Mouse (Mus musculus): Measurements from ENCODE around the gene Lmo4.

Gene Lmo4

DNA sequence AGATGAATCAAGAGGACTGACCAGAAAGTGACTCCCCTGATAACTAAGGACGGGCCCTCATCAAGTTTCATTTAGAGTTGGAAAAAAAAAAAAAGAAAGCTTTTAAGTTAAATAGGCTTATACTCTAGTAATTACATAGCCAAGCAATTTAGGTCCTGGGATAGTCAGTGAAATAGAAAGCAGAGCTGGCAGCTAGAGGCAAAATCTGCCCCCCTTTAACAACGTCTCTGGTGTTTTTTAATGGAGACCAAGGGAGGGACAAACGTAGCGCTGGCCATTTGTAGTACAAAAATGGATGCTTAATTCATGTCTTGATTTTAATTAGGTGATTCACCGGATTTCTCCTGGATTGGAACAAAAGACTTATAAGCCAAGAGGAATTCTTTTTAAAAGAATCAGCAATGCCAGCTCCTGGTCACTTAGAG lies 1.0 kb downstream of the Lmo4 start:
- no peak for DNase-seq (ENCODE audit: extremely low spot score, low spot score)

DNA sequence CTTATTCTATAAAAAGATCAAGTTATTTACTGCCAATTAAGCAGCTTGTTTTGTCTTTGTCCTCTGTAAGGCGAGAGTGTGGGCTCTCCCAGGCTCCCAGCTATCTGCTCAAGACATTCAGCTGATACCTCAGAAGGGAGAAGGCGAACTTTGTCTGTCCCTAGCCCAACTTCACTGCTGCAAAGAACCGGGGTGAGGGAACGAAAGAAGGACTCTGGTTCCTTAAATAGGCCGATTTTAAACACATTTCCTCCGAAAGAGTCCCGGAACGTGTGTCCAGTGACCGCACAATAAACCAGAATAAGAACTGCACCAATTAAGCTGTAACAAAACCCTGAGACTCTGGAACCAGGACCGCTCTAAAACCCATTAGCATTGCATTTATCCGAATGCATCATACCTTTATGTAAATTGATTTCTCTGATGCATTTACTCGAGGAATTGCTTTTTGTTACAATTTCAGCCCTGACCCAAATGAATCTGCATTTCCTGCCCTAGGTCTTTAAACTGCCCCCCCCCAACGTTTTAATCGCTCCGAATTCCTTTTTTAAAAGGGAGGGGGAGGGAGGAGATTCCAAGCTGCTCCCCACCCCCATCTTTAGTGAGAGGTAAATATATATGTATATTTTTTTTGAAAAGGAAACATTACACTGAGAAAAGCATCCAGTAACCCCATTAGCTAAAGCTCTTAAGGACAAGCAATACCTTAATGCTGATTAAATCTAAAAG lies 1.6 kb downstream of the Lmo4 start:
- peak; percentile 54 for DNase-seq (ENCODE audit: extremely low spot score, low spot score)

DNA sequence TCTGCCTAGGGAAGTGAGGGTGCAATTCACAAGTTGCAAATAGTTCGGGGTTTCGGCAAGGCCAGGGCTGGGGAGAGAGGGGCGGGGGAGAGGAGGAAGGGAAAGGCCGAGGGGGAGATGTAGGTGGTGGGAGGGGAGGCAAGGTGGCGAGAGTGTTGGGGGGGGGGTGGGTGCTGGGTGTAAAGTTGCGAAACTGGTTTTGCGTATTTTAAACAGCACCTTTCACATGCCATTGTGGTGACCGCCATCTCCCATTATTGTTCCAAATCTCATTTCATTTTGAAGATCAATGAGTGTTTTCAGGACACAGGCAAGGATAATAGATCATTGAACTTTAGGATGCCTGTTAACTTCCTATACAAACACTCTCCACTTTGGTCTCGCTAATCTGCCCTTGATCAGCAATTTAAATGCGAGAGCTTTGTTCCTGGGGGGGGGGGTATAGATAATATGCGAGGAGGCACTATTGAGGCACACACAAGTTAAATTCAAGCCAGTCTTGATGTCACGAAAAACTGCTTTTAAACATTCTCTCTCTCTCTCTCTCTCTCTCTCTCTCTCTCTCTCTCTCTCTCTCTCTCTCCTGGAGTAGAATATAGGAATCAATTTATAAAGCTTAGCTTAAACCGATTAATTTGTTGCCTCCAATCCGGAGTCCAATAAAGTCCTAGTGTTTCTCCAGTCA lies 2.3 kb downstream of the Lmo4 start:
- DNase-seq (ENCODE audit: extremely low spot score, low spot score): peak; percentile 45

DNA sequence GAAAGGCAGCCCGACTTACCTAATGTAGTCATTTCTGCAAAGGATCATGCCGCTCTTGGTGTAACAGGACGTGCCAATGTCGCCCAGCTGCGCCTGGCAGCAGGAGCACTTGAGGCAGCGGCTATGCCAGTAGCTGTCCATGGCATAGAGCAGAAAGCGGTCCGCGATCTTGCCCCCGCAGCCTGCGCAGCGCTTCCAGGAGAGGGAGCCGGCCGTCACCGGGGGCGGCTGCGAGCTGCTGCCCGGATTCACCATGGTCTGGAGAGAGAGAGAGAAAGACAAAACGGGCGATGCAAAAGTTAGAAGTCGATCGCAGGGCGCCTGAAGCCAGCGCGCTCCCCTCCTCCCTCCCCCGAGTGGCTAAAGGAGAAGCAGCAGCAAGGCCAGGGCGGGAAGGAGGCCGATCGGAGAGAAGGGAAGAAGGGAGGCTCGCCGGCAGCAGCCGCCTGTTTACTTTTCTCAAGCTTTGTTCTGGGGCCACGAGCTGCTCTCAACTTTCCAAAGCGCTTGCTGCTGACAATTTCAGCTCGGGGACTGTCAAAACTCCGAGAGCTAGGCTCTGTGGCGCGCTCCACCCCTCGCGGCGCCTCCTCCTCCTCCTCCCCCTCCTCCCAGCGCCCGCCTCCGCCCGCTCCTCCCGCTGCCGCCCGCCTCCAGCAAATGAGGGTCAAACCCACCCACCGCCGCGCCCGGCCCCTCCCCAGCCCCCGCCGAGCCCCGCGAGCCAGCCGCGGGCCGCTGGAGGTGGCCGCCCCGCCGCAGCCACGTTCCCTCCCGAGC lies 3.0 kb downstream of the Lmo4 start:
- peak; percentile 89 for DNase-seq (ENCODE audit: extremely low spot score, low spot score)

DNA sequence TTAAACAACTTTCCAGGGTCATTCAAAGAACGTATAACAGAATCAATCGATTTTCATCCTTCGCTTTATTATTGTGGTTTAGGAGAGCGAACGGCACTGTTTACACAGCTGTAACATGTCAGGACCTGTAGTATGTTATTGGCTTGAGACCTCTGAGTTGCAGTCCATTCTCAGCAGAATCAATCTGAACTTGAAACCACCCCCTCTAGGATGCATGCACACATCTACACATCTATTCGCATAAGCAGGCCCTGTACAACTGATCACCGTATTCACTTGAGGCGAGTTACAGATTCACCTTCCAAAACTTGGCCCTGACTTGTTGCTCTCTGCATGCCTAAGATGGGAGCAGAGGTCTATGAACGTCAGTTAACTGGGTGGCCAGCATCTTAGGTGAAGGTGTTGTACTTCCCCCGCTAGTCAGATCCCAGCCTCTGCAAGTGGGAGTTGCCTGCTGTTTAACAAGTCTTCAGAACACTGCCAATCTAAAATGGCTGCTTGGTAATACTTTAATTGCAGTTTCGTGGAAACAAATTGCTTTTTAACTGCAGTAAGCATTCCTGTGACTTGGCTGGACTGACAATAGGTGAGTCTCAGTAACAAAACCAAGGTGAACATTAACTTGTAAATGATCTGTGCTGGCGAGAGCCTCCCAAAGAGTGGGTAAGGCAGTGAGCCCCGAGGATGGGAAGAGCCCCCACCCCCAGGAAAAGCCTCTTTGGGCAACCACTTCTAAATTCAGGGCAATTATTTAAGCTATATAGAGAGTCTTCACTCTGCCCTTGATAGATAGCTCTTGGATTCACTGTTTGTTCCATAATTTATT lies 19.5 kb downstream of the Lmo4 start:
- DNase-seq (ENCODE audit: extremely low spot score, low spot score): no peak

DNA sequence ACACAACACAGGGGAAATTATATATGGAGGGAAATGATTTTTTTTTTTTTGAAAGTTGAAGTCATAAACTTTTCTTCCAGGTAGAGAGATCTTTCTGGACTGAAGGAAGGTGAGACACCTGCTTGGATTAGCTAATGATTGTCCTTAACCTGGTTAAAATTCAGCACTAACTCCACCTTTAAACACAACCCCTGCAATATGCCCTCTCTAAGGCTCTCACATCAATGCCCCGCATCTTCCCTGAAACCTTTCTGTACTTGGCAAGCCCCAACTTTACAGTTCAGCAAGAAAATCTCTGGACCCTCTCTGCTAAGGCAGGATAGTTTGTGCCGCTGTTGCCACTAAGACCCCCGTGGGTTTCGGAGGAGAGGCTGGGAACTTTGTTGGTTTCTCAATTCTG lies 20.1 kb downstream of the Lmo4 start:
- no peak for DNase-seq (ENCODE audit: extremely low spot score, low spot score)

DNA sequence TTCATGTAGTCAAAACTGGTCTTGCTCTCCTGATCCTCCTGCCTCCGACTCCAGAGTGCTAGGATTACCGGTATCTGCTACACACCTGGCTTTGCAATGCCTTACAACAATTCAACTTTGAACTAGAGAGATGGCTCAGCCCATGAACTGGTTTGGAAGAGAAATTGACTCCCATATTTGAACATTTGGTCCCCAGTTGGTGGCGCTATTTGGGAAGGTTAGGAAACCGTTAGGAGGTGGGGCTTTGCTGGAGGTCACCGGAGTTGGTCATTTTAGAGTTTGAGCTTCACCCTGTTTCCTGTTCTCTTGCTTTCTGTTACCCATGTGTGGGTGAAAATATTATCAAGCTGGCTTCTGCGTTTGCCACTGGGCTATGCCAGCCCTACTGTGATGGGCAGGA lies 22.8 kb downstream of the Lmo4 start:
- DNase-seq (ENCODE audit: extremely low spot score, low spot score): no peak

DNA sequence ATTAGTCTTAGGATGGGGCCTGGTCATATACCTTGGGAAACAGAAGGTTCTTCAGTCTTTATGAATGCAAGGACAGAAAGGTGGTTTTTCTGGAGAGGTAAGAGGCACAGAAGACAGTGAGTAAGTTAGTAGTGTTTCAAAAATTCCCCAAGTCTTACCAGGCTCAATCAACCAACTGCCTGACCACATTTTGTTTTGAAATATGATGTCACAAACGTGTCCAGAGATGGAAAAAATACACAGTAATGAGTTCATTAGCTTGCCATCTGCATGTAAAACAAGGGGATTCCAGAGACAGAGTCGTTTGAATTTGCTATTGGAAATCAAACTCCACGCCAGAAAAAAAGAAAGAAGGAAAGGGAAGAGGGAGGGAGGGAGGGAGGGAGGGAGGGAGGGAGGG lies 26.1 kb downstream of the Lmo4 start:
- DNase-seq (ENCODE audit: extremely low spot score, low spot score): no peak

DNA sequence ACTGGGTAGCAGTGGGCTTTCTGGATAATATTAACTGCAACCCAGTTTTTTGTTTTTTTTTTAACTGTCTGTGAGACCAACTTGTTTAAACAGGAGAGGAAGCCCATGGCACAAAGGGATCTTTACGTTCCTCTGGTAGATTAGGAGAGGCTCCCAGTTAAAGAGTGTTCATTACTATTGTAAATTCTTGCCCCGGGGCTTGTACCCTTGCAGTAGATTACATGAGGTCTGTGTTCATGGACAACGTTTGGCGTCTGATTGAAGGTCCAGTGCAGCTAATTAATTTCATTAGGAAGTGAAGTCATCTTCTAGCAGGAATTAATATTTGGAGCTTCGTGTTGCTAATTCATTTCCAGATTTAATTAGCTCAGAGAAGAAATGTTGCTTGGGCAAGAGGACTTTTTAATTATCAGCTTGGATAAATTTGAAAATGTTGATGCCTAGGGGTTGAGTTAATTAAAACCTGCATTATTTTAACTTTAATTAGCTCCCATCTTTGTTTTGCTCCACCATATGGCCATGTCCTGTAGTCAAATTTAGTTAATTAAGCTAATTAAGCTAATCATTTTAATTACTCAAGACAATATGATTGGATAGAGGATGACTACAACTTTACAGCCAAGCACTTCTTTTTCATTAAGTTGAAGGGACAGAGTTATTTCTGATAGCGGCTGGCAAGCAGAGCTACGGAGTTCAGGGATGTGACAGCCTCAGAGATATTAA lies 31.0 kb downstream of the Lmo4 start:
- DNase-seq (ENCODE audit: extremely low spot score, low spot score): no peak

DNA sequence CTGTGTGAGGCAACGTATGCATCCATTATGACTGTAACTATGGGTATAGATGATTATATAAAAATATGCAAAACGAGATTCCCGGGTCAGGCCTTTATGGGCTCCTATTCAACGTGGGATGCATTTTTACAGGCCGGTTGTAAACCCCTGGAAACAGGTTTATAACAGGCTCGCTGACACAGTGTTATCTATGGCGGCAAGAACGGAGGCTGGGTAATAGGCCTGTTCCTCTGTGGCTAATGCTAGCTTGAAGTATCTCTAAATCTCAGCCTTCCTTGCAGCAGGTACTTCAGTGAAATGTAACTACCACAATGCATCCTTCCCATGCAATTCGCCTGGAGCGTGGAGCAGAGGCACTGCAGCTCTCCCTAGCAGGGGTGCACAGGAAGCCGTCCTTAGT lies 31.9 kb downstream of the Lmo4 start:
- DNase-seq (ENCODE audit: extremely low spot score, low spot score): no peak

DNA sequence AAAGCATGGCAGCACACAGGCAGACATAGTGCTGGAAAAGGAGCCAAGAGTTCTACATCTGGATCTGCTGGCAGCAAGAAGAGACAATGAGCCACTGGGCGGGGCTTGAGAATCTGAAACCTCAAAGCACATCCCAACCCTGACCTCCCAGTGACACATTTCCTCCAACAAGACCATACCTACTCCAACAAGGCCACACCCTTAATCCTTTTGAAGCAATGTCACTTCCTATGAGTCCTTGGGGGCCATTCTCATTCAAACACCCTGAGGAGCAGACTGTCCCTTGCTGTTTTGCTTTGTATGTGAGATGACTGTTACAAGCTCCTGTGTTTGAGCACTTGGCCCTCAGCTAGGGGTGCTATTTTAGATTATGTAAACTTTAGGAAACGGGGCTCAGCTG lies 33.3 kb downstream of the Lmo4 start:
- no peak for DNase-seq (ENCODE audit: extremely low spot score, low spot score)

DNA sequence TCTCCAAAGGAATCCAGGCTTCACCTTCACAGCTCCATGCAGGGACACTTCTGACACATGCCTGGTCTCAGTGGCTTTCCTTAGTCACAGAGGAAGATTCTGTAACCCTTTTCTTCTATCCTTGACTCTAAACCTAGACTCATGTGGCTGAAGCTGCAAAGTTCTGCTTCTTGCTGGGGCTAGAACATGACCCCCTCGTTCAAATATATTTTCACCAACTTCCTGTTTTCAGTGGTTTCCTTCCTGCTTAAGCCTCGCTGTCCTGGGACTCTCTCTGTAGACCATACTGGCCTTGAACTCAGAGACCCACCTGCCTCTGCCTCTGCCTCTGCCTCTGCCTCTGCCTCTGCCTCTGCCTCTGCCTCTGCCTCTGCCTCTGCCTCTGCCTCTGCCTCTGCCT lies 34.5 kb downstream of the Lmo4 start:
- no peak for DNase-seq (ENCODE audit: extremely low spot score, low spot score)

DNA sequence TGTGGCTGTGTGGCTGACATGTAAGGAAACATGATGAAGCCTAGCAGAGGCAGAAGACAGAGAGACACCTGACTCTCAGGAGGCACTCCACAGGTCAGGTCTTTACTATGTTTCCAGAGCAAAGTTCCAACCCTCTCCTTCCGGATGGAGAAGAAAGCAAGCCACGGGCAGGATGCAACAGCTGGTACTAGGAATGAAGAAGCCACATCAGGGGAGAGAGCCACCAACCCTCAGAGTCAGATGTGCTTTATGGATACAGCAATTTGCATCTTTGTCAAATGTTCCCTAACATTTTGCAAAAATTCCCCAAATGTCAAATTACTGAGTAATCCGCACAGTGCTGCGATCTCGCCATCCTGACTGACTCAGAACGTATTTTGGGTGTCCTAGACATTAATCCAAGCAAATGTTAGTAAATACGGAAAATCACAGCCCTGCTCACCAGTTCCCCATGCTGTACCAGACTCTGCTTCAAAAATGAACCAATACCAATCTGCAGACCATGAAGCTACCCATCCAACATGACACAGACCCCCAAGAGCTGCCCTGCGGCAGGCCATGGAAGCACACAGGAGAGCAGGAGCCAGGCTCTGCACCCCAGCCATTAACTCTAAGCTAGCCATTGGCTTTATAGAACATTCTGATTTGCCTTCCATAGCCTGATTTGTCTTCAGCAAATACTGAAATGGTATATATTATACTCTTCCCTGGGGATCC lies 38.4 kb downstream of the Lmo4 start:
- no peak for DNase-seq (ENCODE audit: extremely low spot score, low spot score)

DNA sequence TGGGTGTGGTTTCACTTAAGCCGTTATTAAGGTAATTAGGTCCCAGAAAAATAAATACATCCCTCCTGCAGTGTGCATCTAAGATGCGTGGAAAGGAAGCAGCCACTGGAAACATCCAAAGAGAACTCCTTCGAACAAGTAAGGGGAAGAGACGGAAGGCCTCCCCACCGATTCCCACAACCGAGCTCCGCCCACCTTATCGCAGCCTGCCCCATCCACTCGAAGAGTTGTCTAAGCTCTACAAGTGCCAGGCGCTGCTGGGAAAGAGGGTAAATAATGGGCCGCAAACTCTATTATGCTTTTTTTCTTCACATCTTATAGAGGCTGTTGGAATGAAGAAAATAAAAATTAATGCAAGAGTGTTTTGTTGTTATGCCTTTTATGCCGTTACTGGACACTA lies 39.6 kb downstream of the Lmo4 start:
- no peak for DNase-seq (ENCODE audit: extremely low spot score, low spot score)

DNA sequence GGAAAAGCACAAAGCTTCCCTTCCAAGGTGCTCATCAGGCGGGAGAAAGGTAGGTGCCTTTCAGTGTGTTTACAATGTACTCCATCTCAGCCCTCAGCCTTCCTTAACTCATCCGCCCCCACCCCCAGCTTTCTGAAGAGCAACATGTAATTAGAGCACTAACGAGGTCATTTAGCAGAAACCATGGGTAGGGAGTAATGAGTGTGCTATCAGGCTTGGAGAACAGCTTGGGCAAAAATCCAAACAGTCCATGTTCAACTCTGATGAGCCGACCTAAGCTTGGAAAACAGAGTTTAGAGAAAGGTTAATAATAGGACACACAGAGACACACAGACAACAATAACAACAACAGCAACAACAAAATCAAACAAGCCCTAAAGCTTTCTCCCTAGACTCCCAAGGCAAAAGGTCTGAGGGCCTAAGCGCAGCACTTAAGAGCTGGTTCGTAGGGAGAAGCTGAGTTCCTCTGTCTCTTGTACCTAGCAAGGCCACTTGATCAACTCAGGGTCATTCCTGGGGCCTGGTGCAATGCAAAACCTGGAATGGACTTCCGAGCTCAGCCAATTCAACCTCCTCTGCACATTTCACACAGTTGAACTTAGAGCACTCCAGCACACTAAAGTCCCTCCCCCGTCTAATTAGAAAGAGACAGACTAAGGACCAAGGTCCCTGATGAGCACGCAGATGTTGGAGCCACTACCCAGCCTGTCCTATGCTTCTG lies 40.2 kb downstream of the Lmo4 start:
- no peak for DNase-seq (ENCODE audit: extremely low spot score, low spot score)

DNA sequence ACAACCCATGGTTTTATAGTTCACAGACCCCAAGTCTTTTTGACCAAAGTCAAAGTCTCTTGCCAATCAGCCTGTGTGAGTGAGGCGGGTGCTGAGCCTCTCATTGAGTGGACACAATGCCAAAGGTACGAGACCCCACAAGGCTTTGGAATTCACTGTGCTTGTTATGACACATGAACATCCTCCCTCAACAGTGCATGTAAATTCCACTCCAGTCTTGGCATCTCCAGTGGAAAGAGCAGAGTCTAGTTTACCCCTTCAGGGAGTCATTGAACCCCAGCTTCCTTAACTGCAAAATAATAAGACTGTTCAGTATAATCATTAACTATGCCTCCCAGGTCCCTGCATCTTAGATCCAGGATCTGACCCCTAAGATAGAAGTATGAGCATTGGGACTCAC lies 41.3 kb downstream of the Lmo4 start:
- no peak for DNase-seq (ENCODE audit: extremely low spot score, low spot score)

DNA sequence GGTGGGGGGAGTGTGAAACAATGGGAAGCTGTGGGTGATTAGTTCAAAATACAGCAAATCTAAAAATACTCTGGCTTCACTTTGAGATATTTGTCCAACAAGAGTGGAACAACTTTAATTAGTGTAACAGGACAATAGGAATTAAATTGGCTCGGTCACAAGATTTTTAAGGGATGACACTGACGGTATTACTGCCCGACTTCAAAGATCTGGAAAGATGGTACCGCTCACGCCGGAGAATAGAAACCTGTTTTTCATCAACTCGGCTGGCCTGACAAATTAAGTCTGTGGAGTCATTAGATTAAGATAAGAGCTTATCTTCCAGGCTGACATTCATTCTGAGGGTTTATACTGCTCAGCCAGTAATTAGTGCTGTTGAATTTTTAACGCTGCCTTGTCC lies 42.9 kb downstream of the Lmo4 start:
- no peak for DNase-seq (ENCODE audit: extremely low spot score, low spot score)

DNA sequence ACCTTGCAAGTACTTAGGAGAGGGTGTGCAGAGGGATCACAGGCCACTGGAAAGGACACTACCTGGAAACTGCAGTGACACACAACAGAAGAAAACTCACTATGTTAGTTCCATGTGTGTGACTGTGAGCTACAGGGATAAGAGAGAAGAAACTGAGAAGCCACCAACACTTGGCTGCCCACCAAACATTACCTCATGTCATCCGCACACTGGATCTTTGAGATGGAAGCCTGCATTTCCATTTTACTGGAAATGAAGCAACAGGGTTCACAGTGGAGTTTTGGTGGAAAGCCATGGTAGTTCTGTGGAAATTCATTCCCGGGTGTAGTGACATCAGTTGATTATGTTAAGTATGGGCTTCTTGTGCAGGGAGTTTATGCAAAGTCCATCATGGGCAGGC lies 43.8 kb downstream of the Lmo4 start:
- no peak for DNase-seq (ENCODE audit: extremely low spot score, low spot score)

DNA sequence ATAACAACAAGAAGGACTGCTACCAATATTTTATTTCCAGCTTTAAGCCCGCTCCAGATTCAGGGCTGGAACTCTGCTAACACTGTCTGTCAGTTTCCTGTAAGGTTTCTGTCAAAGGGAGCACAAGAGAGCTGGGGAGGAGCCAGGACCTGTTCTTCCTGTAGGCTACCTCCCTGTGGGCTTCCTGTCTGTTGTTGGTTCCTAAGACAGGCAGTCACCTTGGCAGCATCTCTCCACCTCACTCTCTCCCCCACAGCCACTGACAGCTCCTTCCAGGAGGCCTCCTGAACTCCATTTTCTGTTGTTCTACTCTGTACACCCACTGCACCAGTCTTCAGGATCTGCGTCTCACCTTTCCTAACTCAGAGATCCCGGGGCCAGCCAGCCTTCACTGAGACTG lies 49.3 kb downstream of the Lmo4 start:
- DNase-seq (ENCODE audit: extremely low spot score, low spot score): no peak

DNA sequence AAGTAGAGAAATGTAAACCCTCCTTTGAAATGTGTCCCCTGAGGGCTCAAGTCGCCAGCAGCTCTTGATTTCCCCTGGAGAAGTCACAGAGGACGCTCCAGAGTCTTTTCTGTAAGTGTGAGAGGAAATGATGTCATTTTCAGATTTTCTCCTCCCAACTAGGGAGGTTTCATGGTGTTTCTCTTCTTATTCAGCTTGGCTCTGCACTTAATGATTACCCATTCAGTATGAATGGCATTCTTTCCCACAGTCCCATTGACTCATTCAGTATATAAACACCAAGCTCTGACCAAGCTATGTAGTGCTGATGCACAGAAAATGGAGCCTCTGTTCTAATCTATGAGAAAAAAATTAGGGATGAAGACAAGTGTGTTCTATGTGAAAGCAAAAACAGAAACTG lies 51.6 kb downstream of the Lmo4 start:
- DNase-seq (ENCODE audit: extremely low spot score, low spot score): no peak
